Mouse (Mus musculus): ENCODE results near the gene Stox2.

The Stox2 gene

DNA sequence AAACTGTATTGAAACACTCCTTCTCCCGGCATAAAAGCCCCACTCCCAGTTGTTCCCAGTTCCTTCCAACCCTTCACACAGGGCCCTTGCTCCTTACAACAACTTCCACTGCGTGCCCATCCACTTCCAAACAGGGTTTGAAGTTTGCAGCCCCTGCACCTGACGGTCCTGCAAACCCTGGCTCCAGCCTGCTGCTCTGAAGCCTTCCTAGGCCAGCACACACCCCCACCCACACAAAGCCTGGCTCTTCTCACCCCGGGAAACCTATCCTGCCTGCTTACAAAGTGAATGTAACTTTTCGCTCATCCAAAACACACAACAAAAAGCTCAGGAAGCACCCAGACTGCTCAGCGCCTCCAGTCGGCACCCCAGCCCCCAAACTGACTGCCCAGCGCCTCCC, 37.1 kb downstream of the Stox2 start:
- no peak for DNase-seq (ENCODE audit: low read depth, low spot score)

DNA sequence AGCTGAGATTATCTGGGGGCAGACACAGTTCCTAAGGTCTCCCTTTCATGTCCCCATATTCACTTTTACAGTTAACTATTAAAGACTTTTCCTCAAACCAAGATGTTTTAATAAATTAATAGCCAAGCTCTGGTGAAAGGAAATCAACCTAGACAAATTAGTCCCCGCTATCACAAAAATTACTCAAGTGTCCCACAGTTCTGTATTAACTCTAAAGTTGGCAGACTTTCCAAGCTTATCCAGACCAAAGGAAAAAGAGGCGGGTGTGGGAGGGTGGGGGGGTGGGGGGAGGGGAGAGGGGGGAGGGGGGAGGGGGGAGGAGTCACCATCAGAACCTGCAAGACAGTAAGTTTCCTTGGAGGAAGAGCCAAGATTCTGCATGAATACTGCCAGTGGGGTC, 41.3 kb downstream of the Stox2 start:
- no peak for DNase-seq (ENCODE audit: low read depth, low spot score)

DNA sequence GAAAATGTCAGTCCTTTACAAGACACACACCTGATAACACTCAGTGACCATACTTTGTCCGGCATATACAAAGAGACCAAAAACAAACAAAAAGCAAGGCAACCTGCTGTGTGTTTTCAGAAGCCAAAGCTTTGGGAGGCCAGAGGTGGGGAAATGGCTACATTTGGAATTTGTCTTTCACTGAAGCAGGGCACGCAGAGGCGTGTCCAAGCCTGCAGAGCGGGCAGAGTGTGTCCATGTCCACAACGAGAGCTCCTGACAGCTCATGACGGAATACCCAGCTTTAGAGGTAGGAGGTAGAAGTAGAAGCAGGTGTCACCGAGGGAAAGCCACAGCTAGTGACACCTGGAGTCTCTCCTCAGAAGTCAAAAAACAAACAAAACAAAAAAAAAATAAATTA, 53.2 kb downstream of the Stox2 start:
- DNase-seq (ENCODE audit: low read depth, low spot score) = no peak

DNA sequence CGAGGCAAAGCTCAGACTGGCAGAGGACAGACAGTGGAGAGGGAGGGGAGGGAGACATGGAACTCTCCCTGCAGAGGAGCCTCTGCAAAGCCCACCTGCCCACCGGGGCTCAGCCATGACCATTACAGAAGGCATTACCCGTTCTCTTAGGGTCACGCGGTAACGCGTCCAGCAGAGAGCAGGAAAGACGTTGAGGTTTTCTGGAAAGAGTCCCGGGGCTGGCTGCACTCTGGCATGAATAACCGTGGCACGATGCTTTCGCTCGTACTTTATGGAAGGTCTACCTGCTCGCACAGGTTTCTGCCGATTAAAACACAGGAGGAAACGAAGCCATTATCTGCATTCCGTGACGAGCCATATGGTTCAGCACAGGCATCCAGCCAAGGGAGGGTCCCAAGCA, 53.9 kb downstream of the Stox2 start:
- DNase-seq (ENCODE audit: low read depth, low spot score) = no peak

DNA sequence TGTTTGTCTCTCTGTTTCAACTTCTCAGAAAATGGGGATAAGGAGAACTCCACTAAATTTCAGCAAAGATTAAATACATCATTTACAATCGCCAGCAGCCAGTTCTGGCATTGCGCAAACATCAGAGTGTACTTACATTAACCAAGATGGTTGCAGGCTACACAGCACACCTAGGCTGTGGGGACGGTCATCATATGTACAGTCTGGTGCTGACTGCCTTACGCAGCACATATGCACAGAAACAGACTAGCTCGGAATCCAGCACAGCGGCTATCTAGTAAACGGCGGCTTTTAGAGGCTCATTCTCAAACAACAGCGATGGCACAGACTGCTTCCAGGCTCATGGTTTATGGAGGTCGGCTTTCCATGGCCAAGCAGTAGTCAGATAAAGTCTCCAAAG, 54.3 kb downstream of the Stox2 start:
- no peak for DNase-seq (ENCODE audit: low read depth, low spot score)

DNA sequence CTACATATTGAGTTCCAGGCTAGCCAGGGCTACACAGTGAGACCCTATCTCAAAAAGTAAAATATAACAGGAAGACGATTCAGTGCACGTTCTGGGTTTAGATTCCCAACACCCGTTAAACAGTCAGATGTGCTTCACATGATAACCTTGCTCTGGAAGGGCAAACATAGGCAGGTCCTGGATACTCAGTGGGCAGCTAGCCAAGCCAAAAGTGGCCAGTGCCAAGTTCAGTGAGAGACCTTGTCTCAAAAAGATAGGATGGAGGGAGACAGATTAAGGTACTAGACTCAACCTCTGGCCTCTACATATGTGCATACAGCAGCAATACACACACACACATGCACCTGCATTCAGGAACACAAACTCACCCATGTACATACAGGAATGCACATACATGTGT, 56.7 kb downstream of the Stox2 start:
- no peak for DNase-seq (ENCODE audit: low read depth, low spot score)

DNA sequence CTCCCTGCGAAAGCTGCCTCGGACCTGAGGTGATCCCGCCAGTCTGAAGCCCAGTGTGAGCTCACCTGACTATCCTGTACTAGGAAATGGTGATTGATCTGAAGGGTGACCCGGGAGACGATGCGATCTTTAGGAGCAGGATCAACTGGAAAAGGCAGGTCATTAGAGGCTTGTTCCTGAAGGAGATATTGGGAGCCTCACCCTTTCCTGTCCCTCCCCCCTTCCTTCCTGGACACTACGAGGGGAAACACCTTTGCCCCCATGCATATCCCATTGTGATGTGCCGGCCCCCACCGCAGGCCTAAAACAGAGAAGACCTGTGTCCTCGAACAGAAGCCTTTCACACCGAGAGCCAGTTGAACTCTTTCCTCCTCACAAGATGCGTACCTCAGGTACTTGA, 58.0 kb downstream of the Stox2 start:
- DNase-seq (ENCODE audit: low read depth, low spot score) = no peak

DNA sequence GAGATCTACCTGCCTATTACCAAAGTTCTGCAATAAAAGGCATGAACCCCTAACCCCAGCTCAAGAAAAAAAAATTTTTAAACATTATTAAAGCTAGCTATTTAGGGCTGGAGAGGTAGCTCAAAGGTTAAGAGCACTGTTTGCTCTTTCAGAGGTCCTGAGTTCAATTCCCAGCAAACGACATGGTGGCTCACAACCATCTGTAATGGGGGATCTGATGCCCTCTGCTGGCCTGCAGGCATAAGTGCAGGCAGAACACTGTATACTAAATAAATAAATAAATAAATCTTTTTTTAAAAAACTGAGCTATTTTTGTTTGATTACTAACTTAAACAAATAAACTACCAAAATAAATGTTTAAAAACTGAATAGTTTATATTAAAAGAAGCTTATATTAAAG, 60.4 kb downstream of the Stox2 start:
- DNase-seq (ENCODE audit: low read depth, low spot score) = no peak

DNA sequence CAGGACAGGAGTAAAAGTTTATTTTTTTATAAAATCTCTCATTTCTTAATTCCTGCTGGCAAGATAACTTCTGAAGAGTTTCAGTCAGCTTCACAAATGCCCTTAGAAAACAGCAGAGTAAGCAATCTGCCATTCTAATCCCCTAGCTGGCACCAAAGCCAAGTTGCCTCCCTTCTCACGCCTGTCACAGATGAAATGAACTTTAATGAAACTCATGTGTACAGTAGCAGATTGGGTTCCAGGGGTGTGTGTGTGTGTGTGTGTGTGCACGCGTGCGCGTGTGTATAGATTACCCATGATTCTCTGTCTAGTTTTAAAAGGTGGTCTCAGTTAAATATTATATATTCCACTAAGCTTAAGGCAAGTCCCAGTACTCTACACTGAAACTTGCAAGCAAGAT, 62.0 kb downstream of the Stox2 start:
- no peak for DNase-seq (ENCODE audit: low read depth, low spot score)

DNA sequence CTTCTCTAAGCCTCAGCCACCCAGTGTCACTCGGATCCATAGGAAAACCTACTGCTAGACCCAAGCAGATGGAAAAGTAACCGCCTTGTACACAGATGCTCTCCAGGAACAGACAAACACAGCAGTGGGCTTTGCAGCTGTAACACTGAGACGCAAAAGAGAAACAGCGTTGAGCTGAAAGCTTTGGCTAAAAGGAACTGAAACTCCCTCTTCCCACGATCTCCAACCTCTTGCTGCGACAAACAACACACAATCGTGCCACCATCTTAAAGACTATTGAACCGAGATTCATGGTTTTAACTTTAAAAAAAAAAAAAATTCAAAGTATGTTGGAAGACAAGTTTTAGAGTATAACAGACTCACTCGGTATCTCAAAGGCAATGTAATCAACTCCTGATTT, 62.5 kb downstream of the Stox2 start:
- DNase-seq (ENCODE audit: low read depth, low spot score) = no peak

DNA sequence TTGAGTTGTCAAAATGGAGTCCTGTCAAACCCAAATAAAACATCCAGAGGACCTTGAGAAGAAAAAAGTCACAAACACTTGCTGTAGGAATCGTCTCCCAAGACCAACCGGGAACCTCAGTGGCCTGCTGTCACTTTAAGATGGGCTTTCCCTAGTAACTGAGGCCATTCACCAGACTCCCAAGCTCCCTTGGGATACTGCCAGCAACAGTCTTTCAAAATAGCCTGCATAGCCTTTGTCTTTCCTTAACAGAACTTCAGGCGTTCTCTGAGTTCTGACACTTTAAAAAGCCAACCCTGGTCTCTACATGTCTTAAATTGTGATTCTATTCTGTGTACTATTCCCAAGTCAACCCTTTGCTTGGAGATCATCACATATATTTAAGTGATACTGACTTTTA, 64.9 kb downstream of the Stox2 start:
- DNase-seq (ENCODE audit: low read depth, low spot score) = no peak

DNA sequence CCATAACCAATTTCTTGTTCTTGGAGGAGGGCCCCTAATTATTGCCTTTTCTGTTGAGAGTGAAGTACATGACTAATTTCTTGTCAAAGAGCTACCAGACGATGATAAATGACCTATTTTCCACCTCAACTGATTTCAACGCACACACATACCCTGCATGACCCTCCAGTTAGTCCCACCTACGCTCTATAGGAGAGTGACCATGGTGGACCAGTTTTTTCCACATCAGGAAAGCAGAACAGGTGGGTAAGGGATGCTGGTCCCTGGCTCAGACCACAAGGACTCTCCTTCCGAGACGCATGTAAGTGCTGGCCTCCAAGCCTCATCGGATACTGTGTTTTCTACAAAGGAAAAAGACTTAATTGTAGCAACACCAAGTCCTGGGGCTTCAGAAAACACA, 65.4 kb downstream of the Stox2 start:
- DNase-seq (ENCODE audit: low read depth, low spot score) = no peak

DNA sequence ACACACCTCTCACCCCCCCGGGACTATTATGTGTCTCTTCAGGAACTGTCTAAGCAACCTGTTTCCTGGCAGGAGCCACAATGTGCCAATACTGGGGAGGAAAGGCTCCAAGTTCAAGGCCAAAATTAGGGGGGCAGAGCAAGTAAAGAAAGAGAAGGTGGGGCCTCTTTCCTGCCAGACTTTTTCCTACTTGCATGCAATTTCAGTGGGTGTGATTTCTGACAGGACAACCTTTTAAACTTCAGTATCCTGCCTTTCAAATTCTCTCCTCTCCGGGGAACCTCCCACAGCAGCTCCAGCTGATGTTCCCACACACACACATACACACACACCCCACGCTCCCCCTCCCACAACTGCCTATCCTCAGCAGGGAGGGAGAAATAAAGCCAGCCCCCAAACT, 66.1 kb downstream of the Stox2 start:
- DNase-seq (ENCODE audit: low read depth, low spot score) = no peak

DNA sequence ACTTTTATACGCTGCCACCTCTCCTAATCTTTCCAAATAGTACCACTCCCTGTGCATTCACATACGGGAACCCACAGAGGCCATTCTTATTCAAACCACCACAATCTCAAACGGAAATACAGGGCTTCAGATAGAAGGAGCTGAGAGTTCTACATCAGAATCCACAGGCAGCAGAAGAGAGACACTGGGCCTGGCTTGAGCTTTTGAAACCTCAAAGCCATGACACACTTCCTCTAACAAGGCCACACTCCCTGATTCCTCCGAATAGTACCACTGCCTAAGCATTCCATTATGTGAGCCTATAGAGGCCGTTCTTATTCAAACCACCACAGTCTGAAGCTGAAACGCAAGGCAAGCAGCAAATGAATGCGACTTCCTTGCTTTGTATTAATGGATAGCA, 69.5 kb downstream of the Stox2 start:
- no peak for DNase-seq (ENCODE audit: low read depth, low spot score)

DNA sequence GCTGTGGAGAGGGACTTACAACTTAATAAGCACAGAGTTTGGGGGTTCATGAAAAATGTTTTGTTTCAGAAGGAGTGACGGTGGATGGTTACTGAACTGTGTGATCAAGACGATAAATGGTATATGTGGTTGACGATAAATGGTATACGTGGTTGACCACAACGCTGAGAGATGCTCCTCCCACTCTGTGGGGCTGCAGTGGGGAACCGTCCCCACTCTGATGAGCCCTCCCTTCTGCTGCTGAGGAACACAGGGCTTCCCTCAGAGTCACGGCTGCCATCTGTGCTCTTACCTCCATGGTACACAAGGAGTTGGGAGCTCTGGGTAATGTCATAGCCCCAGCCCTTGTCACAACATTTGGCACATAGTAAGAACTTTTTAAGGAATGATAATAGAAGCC, 72.4 kb downstream of the Stox2 start:
- no peak for DNase-seq (ENCODE audit: low read depth, low spot score)

DNA sequence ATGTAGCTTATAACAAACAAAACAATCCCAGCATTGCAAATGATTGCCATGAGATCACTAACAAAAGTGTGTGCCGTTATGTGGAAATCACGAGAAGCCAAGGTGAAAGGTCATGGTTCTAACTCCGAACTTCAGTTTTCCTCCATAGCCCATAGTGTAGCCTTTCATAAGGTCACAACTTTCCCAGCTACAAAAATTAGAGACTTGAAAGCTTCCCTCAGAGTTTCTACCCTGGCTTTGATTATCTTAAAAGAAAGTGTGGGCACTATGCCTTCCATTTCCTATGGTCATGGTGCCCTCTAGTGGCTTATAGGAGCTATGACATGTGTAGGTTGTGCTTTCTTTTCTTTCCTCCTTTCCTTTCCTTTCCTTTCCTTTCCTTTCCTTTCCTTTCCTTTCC, 74.6 kb downstream of the Stox2 start:
- peak; percentile 29 for DNase-seq (ENCODE audit: low read depth, low spot score)

DNA sequence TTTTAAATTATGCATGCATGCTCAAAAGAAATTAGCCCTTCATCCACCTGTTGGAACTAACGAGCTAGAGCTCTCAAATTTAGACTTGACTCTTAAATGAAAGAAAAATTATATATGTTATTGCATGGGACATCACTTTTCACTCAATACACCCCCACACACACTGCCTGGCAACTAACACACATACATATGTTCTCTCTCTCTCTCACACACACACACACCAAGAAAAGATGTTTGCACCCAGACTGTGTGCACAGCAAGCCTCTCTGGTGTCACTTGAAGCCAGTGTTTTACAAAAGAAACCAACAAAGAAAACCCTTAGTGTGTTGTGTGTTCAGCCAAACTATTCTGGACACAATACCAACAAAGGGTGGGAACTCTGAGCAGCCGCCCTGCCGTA, 75.1 kb downstream of the Stox2 start:
- DNase-seq (ENCODE audit: low read depth, low spot score) = no peak

DNA sequence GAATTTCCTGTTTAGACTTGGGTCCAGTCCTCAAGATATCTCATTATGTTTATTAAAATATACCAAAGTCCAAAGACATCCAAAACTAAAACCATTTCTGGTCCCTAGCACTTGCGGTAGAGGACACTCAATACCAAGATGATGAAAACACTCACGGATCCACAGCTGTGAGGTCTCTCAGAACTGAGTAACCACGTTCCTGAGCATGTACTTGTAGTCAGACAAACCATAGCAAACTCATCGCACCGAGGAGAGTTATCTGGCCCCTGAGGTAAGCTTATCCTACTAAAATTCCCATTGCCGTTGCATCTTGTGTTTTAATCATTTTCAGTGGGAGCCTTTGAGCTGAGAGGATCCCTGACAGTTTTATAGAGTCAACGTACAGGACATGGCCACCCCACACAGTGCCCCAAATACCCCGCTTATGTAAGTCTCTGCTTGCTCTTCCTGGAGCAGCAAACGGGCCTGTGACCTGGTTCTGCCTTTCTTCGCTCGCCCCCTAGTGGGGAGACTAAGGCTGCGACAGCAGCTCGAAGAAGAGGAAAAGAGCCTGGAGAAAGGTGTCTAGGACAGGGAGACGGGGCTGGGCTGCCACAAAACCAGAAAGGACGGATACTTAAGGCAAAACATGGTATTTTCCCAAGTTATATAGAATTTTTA, 75.6 kb downstream of the Stox2 start:
- peak; percentile 63 for DNase-seq (ENCODE audit: low read depth, low spot score)

DNA sequence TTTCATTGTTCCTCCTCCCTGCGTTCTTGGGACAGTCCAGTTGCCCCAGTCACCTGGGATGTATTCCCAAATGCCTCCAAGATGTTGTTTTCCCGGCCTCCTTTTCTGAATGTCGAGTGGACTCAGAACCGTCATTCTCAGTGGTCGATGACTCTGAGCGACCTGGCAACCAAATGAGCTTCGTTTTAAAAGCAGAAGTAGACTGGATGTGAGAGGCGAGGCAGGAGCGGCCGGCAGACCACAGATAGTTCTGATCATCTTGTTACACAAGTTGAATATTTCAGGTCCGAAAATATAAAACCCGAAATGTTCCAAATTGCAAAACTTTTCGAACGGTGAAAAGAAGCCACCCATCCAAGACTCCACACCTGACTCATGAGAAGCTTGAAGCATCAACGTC, 76.2 kb downstream of the Stox2 start:
- no peak for DNase-seq (ENCODE audit: low read depth, low spot score)

DNA sequence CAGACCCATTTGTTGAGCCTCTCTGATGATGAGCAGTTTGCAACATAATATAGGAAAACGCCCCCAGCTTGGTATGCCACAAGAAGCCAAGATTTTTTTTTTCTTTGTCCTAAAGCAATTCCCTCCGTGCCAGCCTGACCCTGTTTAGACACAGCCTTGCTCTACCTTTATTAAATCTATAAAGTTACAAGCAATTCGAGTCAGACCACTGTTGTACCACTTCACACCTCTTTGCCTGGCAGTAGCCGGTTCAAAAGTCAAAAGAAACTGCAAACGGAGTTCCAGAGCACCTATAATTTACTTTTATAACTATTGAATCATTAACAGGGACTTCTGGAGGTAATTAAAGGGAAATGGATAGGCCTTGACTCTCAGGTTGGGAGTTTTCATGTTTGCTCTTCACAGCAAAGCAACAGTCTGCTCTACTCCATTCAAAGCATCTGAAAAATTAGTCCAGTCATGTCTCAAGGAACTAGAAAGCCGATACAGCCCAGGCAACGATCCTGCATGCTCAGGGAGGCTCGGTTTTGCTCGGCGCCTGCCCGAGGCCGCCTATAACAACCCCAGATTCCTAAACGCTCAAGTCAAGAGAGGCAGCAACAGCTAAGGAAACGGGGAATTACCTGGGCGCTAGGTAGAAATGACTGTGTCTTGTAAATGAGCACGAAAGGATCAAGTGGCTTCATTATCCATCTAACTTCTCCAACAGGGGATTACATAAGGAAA, 77.0 kb downstream of the Stox2 start:
- DNase-seq (ENCODE audit: low read depth, low spot score) = no peak

DNA sequence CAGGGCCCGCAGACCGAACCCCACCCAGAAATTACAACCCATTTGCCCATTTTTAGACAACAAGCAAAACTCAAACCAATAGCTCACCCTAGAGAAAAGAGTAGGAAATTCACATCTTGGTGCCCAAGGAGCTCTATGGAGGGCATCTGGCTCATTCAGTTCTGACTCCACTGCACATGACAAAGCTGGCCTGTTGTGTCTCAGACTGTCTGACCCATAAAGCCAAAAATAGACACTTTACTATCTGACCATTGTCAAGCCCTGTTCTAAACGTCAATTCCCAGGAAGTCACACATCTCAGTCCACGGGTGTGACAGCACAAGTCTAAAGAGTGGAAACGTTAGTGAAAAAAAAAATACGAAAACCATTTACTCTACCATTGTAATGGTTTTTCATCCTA, 79.1 kb downstream of the Stox2 start:
- no peak for DNase-seq (ENCODE audit: low read depth, low spot score)

DNA sequence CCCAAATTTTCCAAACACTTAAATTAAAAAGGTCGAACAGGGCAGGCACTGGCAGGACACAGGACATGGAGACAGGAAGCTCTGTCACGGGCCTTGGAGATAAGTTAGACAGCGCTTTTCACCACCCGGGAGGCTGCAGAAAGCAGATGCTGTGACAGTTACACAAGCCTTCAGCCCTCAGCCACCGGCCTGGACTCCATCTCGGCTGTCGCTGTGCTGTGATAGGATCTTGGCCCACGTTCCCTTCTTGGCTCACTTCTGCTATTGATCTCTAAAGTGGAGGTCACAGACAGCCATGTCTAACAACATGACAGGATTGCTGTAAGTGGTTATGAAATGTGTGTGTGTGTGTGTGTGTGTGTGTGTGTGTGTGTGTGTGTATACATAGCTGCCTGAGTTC, 82.9 kb downstream of the Stox2 start:
- DNase-seq (ENCODE audit: low read depth, low spot score) = no peak

DNA sequence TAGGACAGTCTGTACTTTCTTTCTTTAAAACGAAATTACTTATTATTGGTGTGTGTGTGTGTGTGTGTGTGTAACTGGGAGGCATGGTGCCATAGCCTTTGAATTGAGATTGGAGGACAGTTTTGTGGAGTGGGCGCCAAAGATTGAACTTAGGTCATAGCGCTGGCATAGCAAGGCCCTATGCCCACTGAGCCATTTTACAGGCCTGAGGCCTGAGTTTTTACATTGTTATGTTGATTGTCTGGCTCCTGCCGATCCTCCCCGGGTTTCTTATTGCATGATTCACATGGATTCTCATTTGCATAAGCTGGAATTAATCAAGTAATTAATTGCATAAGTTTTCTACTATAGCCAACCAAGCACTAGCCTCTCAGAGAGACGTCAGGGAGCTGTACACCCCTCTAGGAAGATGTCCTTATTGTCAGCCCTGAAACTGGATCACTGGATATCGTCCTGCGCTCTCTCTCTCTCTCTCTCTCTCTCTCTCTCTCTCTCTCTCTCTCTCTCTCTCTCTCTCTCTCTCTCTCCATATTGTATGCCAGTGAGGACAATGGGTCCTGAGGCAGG, 90.7 kb downstream of the Stox2 start:
- DNase-seq (ENCODE audit: low read depth, low spot score) = no peak
